Mouse (Mus musculus): ENCODE results near the gene Atp10a.

Atp10a gene

DNA sequence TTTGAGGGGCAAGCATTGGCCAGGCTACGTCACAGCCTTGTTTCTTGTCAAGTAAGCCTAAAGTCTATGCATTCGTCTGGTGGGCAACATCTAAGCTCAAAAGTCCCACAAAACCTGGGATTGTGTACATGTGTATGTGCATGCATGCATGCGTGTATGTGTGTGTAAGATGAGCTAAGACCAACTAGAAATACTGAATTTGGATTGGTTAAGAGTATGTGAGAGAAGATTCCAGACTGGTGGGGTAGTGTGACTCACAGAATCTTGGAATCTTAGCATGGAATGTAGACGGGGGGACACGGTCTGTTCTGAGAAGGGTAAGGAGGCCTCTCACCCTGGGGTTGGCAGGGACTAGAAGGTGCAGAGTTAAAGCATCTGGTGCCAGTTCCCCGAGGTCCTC lies at the start of gene Atp10a:
Gene Atp10a, plus strand, starts transcription at position 301 of the 400 bp plus-strand sequence.
- no peak for DNase-seq (ENCODE audit: low spot score)

DNA sequence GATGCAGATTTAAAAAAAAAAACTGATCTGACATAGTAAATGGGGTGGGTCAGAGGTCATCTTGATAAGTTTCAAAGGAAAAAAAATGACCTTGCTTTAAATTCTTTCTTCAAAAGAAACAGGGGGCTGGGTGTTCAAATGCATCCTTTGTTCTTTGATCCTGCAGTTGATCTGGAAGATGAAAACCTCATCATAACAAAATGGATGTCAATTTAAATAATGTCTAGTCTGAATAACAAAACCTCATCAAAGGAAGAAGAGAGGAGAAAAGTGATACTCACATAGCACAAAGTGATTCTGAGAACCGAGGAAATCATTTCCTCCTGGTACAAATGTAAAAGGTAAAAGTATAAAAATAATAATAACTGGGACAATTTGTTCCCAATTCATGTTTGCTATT lies 37.9 kb upstream of the Atp10a start:
- no peak for DNase-seq (ENCODE audit: low spot score)

DNA sequence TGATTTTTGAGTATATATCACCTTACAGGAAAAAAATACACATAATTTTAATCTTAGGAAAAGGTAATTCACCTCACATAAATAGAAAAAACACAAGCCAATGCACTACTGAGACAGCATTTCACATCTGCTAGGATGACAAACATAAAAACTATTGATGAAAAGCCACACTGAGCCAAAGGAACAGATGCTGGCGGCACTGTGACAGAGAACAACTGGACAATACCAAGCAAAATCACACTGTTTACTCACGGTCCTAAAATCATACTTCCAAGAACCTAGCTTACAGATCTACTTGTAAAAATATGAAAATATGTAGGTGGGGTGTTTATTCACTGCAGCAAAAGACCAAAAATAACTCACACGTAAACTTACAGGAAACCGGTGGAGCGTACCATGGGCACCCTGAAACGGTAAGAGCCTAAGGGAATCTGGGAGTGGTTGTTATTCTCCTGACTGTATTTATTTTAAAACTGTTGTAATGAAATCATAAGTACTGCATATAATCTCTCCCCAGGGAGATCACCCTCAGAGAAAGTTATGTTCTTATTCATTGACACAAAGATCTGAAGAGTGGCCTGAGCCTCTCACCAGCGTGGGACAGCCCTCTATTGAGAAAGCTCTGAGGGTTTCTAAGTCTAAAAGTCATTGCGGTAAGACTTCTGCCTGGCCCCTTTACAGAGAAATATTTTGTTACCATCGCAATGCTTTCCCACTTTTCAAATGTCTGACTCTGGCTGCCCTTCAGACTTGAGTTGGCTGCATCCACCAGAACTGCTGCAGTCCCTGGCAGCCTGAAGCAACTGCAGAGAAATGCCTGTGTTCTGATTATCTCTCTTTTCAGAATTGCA lies 29.4 kb upstream of the Atp10a start:
- no peak for DNase-seq (ENCODE audit: low spot score)

DNA sequence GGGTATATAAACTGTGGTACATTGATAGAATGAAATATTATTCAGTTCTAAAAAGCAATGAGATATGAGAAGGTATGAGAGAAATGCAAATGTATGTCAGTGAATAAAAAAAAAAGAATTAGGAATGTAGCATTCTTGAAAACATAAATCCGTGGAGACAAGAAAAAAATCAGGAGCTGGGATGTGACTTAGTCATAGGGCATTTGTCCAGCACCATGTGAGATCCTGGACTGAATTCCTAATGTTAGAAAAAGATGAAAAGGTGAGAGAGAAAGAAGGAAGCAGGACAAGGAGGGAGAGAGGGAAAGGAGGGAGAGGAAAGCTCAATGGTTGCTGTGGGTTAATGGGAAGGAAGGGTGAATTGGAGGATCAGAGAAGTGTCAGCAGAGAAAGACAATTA lies 28.6 kb upstream of the Atp10a start:
- DNase-seq (ENCODE audit: low spot score) = no peak

DNA sequence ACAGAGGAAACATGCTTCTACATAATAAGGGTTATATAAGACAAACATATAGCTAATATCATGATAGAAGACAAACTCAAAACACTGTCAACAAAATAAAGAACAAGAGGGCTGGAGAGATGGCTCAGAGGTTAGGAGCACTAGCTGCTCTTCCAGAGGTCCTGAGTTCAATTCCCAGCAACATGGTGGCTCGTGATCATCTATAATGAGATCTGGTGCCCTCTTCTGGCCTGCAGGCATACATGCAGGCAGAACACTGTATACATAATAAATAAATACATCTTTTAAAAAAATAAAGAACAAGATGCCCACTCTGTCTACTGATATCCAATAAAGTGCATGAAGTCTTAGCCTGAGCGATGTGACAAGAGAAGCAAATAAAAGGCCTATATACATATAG lies 26.7 kb upstream of the Atp10a start:
- DNase-seq (ENCODE audit: low spot score) = no peak

DNA sequence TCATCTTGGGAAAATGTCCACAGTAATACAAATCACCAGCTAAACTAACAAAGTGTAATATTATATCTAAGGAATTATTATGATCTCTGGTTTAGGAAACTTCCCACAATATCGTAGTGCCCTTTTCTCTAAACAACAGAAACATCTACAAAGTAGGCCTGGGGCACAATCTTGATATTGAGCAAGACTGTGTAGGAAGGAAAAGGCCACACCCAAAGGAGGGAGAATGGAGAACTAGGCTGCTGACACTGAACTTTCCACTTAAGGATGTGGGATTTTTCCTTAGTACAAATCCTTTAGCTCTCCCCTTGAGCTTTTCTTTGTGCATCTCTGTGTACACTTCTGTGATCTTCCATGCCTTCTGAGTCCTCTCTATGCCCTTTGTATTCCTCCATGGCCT lies 22.3 kb upstream of the Atp10a start:
- DNase-seq (ENCODE audit: low spot score) = no peak

DNA sequence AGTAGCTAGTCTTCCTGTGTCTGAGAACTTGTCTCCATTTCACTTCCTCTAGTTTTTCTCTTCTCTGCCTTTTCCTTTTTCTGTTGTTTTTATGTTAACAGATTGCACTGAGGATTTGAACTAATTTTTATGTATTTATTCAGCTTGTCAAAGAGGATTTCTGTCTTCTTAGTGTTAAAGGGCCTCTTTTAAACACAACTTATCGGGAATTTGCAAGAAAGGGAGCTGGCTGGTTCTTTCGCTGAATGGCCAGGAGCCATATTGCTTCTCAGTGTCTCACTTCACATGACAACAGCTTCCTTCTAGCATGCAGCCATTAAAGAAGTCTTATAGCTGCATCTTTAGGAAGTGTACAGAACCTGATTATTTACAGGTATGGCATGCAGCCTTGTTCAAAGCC lies 16.3 kb upstream of the Atp10a start:
- no peak for DNase-seq (ENCODE audit: low spot score)

DNA sequence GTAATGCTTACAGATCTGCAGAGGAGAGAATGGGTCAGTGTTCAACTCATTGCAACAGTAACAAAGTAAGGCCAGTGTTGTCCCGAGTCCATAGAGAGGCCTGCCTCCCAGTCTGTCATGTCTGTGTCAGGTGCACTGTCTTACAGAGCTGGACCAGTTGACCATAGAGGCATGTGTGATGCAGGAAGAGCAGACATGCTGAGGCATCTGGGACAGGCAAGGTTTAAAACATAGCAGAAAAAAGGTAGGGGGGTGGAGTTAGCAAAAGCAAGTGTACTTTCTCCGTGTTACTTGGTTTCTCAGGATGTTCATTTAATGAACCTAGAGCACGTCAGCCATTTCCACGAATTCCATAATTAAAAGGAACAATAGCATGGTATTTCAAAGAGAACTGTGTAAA lies 15.5 kb upstream of the Atp10a start:
- no peak for DNase-seq (ENCODE audit: low spot score)

DNA sequence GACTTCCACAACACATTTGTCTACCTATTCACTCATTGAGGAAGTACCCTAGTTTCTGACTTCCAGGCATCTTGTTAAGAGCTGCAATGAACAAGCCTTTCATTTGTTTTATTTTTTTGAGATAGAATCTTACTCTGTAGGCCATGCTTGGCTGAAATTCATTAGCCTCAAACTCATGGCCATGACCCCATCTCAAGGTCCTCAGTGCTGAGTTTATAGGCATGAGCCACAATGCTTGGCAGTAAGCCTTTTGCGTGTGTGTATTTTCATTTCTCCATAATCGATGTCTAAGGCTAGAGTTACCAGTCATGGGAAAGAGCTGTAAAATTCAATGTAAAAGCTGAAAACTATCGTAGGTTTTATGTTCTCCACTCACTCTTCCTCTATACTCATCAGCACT lies 14.1 kb upstream of the Atp10a start:
- no peak for DNase-seq (ENCODE audit: low spot score)

DNA sequence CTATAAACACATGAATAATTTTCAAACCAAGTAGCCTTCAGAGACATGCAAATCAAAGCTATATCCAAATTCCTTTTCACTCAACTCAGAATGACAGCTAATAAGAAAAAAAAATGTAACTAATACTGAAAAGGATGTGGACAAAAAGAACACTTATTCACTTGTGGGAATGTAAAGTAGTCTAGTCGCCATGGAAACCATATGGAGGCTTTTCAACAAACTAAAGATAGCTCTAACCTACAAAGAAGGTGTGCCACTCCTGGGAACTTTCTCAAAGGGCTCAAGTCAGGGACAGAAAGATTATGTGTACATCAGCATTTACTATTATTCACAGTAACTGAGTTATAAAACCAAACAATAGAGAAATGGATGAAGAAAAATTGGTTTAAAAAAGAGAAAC lies 8.6 kb upstream of the Atp10a start:
- DNase-seq (ENCODE audit: low spot score) = no peak

DNA sequence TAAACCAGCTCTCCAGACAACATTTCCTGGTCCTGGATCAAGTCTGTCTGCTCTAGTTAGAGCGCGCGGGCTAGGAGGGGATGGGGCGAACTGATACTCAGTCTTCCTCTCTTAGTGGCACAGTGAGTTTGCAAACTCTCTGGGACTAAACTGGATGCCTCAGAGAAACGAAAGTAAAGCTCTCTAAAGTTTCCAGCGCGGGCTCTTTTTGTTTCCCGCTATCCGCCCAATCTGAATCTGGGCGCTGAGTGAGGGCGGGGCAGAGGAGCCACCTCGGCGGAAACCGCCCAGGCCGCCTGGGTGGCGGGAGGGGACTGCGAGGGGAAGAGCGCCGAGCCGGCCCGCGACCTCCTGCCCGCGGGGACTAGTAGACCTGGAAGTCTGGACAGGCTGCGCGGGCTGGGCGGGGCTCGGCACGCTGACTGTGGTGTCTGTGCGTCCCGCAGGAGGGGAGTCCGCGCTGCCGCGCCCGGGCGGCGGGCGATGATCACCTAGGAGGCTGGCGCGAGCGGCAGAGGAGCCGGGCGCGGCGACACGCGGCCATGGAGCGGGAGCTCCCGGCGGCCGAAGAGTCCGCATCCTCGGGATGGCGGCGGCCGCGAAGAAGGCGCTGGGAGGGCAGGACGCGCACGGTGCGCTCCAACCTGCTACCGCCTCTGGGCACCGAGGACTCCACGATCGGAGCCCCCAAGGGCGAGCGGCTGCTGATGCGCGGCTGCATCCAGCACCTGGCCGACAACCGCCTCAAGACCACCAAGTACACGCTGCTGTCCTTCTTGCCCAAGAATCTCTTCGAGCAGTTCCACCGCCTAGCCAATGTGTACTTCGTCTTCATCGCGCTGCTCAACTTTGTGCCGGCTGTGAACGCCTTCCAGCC lies 2.2 kb downstream of the Atp10a start:
- DNase-seq (ENCODE audit: low spot score) = no peak

DNA sequence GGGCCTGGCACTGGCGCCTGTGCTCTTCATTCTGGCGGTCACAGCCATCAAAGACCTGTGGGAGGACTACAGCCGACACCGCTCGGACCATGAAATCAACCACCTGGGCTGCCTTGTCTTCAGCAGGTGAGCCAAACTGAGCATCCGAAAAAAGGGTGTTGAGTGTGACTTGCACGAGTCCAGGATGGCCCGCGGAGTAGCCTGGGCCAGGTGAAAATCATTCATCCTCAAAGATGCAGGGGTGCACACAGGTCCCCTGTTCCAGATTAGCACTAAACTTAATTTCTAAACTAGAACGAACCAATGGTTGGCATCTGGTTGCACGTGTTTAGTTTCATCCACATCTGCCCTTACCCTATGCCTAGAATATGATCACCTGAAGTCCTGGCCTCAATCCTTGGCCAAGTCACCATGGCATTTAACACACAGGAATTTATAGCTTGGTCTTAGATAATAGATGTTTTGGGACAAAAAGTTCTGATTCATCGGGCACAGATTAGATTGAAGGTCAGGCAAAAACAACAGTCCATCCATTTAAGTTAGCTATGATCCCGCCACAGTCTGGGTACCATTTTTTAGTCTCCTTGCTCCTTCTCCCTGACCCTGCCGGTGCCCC lies 2.9 kb downstream of the Atp10a start:
- DNase-seq (ENCODE audit: low spot score) = no peak

DNA sequence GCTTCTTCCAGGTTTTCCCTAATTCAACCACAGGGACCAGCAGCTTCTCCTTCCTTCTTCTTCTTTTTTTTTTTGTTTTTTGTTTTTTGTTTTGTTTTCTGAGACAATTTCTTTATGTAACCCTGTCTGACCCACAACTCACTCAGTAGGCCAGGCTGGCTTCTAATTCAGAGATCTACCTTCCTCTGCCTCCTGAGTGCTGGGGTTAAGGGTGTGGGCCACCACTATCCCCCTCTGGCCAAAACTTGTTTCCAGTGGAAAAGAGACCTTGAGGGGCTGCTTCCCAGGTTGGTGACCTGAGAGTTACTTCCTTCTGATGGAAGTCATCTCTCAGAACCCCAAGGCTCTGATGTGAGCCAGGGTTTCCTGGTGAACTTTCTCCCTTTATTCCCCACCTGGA lies 4.1 kb downstream of the Atp10a start:
- DNase-seq (ENCODE audit: low spot score) = no peak

DNA sequence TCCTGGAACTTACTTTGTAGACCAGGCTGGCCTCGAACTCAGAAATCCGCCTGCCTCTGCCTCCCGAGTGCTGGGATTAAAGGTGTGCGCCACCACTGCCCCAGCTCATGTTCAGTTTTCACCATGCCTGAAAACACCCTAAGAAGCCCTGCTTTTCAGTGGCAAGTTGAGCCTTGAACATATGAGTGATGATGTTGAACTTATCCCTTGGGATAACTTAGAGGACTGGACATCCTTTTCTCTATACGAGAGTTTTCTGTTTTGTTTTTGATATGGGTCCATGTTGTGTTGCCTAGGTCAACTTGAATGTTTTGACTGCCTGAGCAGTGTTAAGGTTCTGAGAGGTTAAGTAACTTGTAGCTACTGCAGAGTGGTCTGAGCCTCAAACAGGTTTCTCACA lies 4.7 kb downstream of the Atp10a start:
- no peak for DNase-seq (ENCODE audit: low spot score)

DNA sequence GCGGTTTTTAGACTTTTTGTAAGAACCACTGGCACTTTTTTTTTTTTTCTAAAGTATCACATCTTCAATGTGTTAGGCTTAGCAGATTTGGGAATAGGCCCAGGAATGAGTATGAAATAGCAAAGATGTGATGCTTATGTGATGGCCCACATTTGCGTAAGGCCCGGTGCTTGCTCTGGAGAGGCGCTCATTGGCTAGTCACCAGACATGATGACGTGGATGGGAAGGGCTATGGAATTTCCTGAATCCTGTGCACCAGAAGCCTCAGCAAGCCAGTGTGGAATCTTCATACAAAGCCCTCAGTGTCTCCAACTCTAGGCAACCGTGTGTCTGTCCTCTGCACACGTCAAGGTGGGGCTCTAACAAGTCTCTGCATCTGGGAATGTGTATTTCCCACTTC lies 5.1 kb downstream of the Atp10a start:
- no peak for DNase-seq (ENCODE audit: low spot score)

DNA sequence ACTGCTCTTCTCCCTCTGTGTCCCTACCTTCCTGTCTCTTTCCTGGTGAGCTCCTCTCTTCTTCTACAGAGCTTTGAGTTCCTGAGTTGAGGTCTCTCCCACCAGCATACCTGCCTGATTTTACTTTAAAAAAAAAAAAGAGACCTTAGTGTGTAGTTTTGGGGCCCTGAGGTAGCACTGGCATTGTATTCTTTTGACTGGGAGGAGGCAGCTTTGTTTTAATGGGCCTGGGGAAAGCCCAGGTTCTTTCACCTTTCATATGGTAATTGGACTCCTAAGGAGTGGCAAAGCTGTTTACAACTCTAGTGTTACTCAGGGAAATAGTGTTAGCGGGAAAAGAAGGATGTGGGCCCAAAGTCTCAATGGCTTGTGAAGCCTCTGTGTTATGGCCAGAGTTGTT lies 12.7 kb downstream of the Atp10a start:
- no peak for DNase-seq (ENCODE audit: low spot score)

DNA sequence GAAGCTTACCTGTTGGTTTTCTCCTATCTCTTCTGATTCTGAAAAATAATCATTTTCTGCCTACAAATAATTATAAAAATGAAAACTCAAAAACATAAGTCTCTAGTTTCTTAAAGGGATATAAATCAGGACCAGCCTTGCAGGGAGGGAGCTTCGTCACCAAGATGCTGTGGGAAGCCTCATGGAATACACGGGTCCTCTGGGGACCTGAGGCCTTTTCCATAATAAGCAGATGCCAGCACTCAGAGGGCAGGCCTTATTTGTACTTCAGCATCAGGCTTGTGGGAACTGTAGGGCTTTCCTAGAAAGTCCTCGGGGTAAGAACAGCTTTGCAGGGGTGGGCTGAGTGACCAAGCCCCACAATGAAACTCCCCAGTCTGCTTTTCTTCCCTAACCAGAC lies 20.1 kb downstream of the Atp10a start:
- DNase-seq (ENCODE audit: low spot score) = no peak

DNA sequence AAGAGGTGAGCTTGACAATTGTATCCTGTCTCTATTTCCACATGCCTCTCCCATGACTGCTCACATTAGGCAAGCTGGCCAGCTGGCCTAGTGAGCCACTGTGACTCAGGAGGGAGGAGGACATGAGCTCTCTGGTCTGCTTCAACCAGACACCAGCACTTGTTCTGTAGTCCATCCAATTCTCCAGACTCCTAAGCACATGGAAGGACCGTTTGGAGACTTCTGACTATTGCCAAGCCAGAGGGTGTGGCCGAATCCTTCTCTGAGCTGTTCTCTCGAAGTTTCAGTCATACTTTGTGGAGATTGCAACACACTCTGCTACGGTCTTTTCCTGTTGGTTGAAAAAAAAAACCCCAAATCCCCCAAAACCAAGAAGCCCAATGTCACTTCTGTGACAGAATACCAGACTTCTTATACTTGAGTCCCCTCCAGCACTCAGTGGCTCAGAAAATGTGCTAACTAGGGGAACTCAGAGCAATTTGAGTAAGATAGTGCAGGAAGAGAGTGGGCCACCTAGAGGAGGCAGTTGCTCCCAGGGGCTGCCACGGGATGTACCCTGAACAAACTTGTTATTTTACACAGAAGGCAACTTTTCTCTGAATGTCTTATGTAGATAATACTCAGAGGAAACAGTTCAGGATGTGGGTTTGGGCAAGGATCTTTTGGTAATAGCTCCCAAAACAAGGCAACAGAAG lies 21.3 kb downstream of the Atp10a start:
- no peak for DNase-seq (ENCODE audit: low spot score)

DNA sequence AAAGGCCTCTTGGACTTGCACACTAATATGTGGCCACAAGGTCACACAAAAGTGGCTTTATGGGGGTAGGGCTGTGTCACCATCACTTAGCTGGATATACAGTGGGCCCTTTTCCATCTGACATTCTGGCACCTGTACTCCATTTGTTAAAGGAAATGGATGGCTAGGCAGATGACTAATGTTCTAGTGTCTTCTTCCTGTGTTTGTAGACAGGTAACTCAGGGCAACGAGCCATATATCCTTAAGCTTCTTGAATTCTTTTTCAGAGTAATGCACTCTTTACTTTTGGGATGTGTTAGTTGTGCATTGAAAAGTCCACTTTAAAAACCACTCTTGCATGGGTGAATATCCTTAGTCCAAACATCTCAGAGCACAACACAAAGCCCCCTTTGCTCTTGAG lies 30.0 kb downstream of the Atp10a start:
- no peak for DNase-seq (ENCODE audit: low spot score)

DNA sequence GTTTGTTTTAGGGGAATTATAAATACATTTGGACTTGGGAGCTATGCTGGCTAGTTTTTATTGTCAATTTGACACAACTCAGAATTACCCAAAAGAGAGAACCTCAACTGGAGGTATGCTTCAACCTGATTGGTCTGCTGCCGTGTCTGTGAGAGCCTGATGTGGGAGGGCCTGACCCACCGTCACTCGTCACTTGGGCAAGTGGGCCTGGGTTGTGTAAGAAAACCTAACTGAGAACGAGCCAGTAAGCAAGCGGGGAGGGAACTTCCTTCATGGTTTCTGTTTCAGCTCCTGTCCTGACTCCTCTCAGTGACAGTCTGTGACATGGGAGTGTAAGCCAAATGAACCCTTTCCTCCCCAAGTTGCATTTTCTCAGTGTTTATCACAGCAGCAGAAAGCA lies 30.6 kb downstream of the Atp10a start:
- DNase-seq (ENCODE audit: low spot score) = no peak

DNA sequence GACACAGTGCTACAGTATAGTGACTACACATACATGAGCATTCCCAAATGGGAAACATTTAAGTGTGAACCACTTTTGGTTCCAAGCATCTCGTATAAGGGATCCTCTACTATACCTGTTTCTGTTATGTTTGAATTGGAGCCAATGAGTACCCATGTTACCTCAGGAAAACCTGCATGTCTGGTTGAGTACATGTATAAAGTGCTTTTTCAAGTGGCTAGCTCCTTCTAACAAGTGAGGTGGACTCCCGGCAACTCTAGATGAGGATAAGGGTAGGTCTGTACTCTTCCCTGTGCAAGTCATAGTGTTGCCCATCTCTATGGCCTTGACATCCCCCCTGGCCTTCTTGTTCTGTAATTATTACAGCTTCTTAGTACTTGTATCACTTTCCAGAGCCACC lies 31.0 kb downstream of the Atp10a start:
- DNase-seq (ENCODE audit: low spot score) = no peak
